Mouse (Mus musculus): ENCODE data around the gene Magoh. TPM values are rescaled to one million over a fixed set of nuclear protein-coding genes. Genes with fewer than 3 reads are reported as not detected.
A peak's percentile ranks its signal among the peaks of the same experiment; 100 is the strongest.

The Magoh gene
- total RNA-seq, 2 experiments from 2014 or later, result 37.6 to 41.9 TPM

- no peak for DNase-seq (ENCODE audit: extremely low spot score in 1 of 2, low spot score in 1 of 2)
Observed at GRCm38 (mm10) chr4:107886371-107886770, 6.8 kb downstream of the Magoh start.

GRCm38 (mm10) chr4:107889385-107889730 lies 9.8 kb downstream of the Magoh start:
- DNase-seq (ENCODE audit: extremely low spot score in 1 of 2, low spot score in 1 of 2), result peak in 1 of 2 experiments; percentile 24

GRCm38 (mm10) chr4:107889731-107890432 lies 10.3 kb downstream of the Magoh start, which contains the start of gene 0610037L13Rik:
Gene 0610037L13Rik, plus strand, starts transcription at chr4:107889813.
- peak; percentile 82 to 90 for DNase-seq (ENCODE audit: extremely low spot score in 1 of 2, low spot score in 1 of 2)

- no peak for DNase-seq (ENCODE audit: extremely low spot score in 1 of 2, low spot score in 1 of 2)
Observed at GRCm38 (mm10) chr4:107892663-107893062, 13.1 kb downstream of the Magoh start.

GRCm38 (mm10) chr4:107899211-107899927 lies 19.8 kb downstream of the Magoh start:
- no peak for DNase-seq (ENCODE audit: extremely low spot score in 1 of 2, low spot score in 1 of 2)

- DNase-seq (ENCODE audit: extremely low spot score in 1 of 2, low spot score in 1 of 2), result no peak
Observed at GRCm38 (mm10) chr4:107900206-107900605, 20.7 kb downstream of the Magoh start.

- no peak for DNase-seq (ENCODE audit: extremely low spot score in 1 of 2, low spot score in 1 of 2)
Observed at GRCm38 (mm10) chr4:107904252-107904651, 24.7 kb downstream of the Magoh start.

GRCm38 (mm10) chr4:107906561-107906960 lies 27.0 kb downstream of the Magoh start:
- DNase-seq (ENCODE audit: extremely low spot score in 1 of 2, low spot score in 1 of 2), result no peak

GRCm38 (mm10) chr4:107910020-107910419 lies 30.5 kb downstream of the Magoh start:
- no peak for DNase-seq (ENCODE audit: extremely low spot score in 1 of 2, low spot score in 1 of 2)

- DNase-seq (ENCODE audit: extremely low spot score in 1 of 2, low spot score in 1 of 2), result no peak
Observed at GRCm38 (mm10) chr4:107920336-107920735, 40.8 kb downstream of the Magoh start.

GRCm38 (mm10) chr4:107921152-107921695 lies 41.7 kb downstream of the Magoh start:
- DNase-seq (ENCODE audit: extremely low spot score in 1 of 2, low spot score in 1 of 2), result no peak

- no peak for DNase-seq (ENCODE audit: extremely low spot score in 1 of 2, low spot score in 1 of 2)
Observed at GRCm38 (mm10) chr4:107921952-107922351, 42.4 kb downstream of the Magoh start.

- DNase-seq (ENCODE audit: extremely low spot score in 1 of 2, low spot score in 1 of 2), result peak; percentile 51 to 63
Observed at GRCm38 (mm10) chr4:107923145-107923802, 43.7 kb downstream of the Magoh start, which contains the start of gene Cpt2. Gene Cpt2, minus strand, starts transcription at chr4:107923610.

- no peak for DNase-seq (ENCODE audit: extremely low spot score in 1 of 2, low spot score in 1 of 2)
Observed at GRCm38 (mm10) chr4:107923803-107924194, 44.2 kb downstream of the Magoh start.

GRCm38 (mm10) chr4:107928269-107928668 lies 48.7 kb downstream of the Magoh start:
- DNase-seq (ENCODE audit: extremely low spot score in 1 of 2, low spot score in 1 of 2), result no peak

GRCm38 (mm10) chr4:107928726-107929125 lies 49.2 kb downstream of the Magoh start:
- DNase-seq (ENCODE audit: extremely low spot score in 1 of 2, low spot score in 1 of 2), result no peak

GRCm38 (mm10) chr4:107931453-107931852 lies 51.9 kb downstream of the Magoh start:
- no peak for DNase-seq (ENCODE audit: extremely low spot score in 1 of 2, low spot score in 1 of 2)

GRCm38 (mm10) chr4:107933239-107933638 lies 53.7 kb downstream of the Magoh start:
- no peak for DNase-seq (ENCODE audit: extremely low spot score in 1 of 2, low spot score in 1 of 2)

- no peak for DNase-seq (ENCODE audit: extremely low spot score in 1 of 2, low spot score in 1 of 2)
Observed at GRCm38 (mm10) chr4:107935254-107935653, 55.7 kb downstream of the Magoh start.

Measured in layer of hippocampus, postnatal 25 days (tissue).